Mouse (Mus musculus) midbrain, embryonic 13.5 days (tissue): ENCODE measurements around the gene Atp5s. TPM values are rescaled to one million over a fixed set of nuclear protein-coding genes. Genes with fewer than 3 reads are reported as not detected.

Experiments used
- ATAC-seq: fragments of 200-750 bp; cut with Nextera tagmentation; 2 replicates; pipeline ENCODE4 v1.8.0; 2017; ENCODE audit warnings: mild to moderate bottlenecking, moderate TSS enrichment, moderate library complexity
- H3K27ac ChIP-seq: fragments of 300-500 bp; sonication (generic); 2 replicates; pipeline ENCODE4 v1.5.1; 2015; ENCODE audit warnings: inconsistent platforms, mild to moderate bottlenecking, moderate library complexity
- H3K27me3 ChIP-seq: fragments of 300-500 bp; sonication (generic); 2 replicates; pipeline ENCODE4 v1.6.1; 2015; ENCODE audit warnings: mild to moderate bottlenecking, inconsistent platforms
- H3K36me3 ChIP-seq: fragments of 300-500 bp; sonication (generic); 2 replicates; pipeline ENCODE4 v1.6.1; 2015; ENCODE audit warnings: mild to moderate bottlenecking, inconsistent platforms
- H3K4me1 ChIP-seq: fragments of 300-500 bp; sonication (generic); replicated peaks from 2 replicates; pipeline ENCODE4 v1.6.1; 2015; ENCODE audit warnings: inconsistent platforms
- H3K4me2 ChIP-seq: fragments of 300-500 bp; sonication (generic); replicated peaks from 2 replicates; pipeline ENCODE4 v1.6.1; 2015; ENCODE audit warnings: moderate library complexity, mild to moderate bottlenecking, inconsistent platforms
- H3K4me3 ChIP-seq: fragments of 300-500 bp; sonication (generic); replicated peaks from 2 replicates; pipeline ENCODE4 v1.5.1; 2015; ENCODE audit warnings: mild to moderate bottlenecking, inconsistent platforms
- H3K9ac ChIP-seq: fragments of 300-500 bp; sonication (generic); replicated peaks from 2 replicates; pipeline ENCODE4 v1.6.1; 2015; ENCODE audit warnings: mild to moderate bottlenecking, inconsistent platforms
- H3K9me3 ChIP-seq: fragments of 300-500 bp; sonication (generic); 2 replicates; pipeline ENCODE4 v1.6.1; 2016; ENCODE audit warnings: mild to moderate bottlenecking, inconsistent platforms
- WGBS: fragments of 180-500 bp; shearing (Covaris S2); methylation state at CpG from one replicate; pipeline ENCODE4 v1.1.7; 2015; 5-methylcytosine and 5-hydroxymethylcytosine counted together
- polyA plus RNA-seq: library from polyadenylated mRNA; unstranded; fragments of >200 nt; fragmentation: Nextera tagmentation; extraction: Ambion mirVana; gene quantifications from 2 replicates; pipeline ENCODE4 v1.2.1, GENCODE M21; 2015

Gene Atp5s
- polyA plus RNA-seq, 1 experiment from 2014 or later, result 24.9 TPM

GRCm38 (mm10) chr12:69741965-69742364 lies 17.2 kb downstream of the Atp5s start:
- Histone ChIP-seq H3K4me2 (no peak overlapping the region), H3K4me3 (no peak overlapping the region), H3K4me1 (no peaks in the 10 kb centered on the region), H3K36me3 (0 out of 2 replicates have a peak, but pooled peaks cover 3% of the 10 kb centered on the region), H3K9ac (no peak overlapping the region), H3K27ac (no peak overlapping the region), H3K27me3 (no peaks in the 10 kb centered on the region), H3K9me3 (no peaks in the 10 kb centered on the region)
- no peak for ATAC-seq
- WGBS, result 87% methylated on average over 5 of the region's 5 CpGs

- ATAC-seq, result no peak
- WGBS, result 90% methylated on average over 5 of the region's 5 CpGs
- H3K4me2 ChIP-seq, result no peak overlapping the region
- H3K4me1 ChIP-seq, result no peaks in the 10 kb centered on the region
- H3K4me3 ChIP-seq, result no peak overlapping the region
- no peaks in the 10 kb centered on the region for H3K9me3 ChIP-seq
- H3K9ac ChIP-seq, result no peak overlapping the region
- no peak overlapping the region for H3K27ac ChIP-seq
- H3K27me3 ChIP-seq, result no peaks in the 10 kb centered on the region
- 0 out of 2 replicates have a peak, but pooled peaks cover 3% of the 10 kb centered on the region for H3K36me3 ChIP-seq
These were observed 19.4 kb downstream of the Atp5s start for GRCm38 (mm10) chr12:69744138-69744537.

GRCm38 (mm10) chr12:69751864-69752341 lies 27.2 kb downstream of the Atp5s start:
- ATAC-seq, result no peak
- H3K27me3 ChIP-seq, result 0 out of 2 replicates have a peak, but pooled peaks cover 3% of the 10 kb centered on the region
- no peaks in the 10 kb centered on the region for H3K4me1 ChIP-seq
- H3K4me2 ChIP-seq, result no peak overlapping the region
- no peaks in the 10 kb centered on the region for H3K9me3 ChIP-seq
- no peak overlapping the region for H3K27ac ChIP-seq
- H3K9ac ChIP-seq, result no peak overlapping the region
- 45% methylated on average over 10 of the region's 10 CpGs for WGBS
- no peak overlapping the region for H3K4me3 ChIP-seq
- no peaks in the 10 kb centered on the region for H3K36me3 ChIP-seq

GRCm38 (mm10) chr12:69753936-69754335 lies 29.2 kb downstream of the Atp5s start:
- Histone ChIP-seq H3K9ac (no peak overlapping the region), H3K9me3 (no peaks in the 10 kb centered on the region), H3K4me2 (no peak overlapping the region), H3K27me3 (0 out of 2 replicates have a peak, but pooled peaks cover 3% of the 10 kb centered on the region), H3K27ac (no peak overlapping the region), H3K4me3 (no peak overlapping the region), H3K36me3 (no peaks in the 10 kb centered on the region), H3K4me1 (peaks cover 15% of the 10 kb centered on the region)
- ATAC-seq, result no peak
- 89% methylated on average over 5 of the region's 5 CpGs for WGBS

- Histone ChIP-seq H3K4me1 (peaks cover 16% of the 10 kb centered on the region), H3K27ac (no peak overlapping the region), H3K4me3 (no peak overlapping the region), H3K9ac (no peak overlapping the region), H3K36me3 (no peaks in the 10 kb centered on the region), H3K27me3 (0 out of 2 replicates have a peak, but pooled peaks cover 3% of the 10 kb centered on the region), H3K9me3 (no peaks in the 10 kb centered on the region), H3K4me2 (no peak overlapping the region)
- ATAC-seq, result no peak
- 75% methylated on average over 5 of the region's 5 CpGs for WGBS
These were observed 31.3 kb downstream of the Atp5s start for GRCm38 (mm10) chr12:69756015-69756414.

GRCm38 (mm10) chr12:69757418-69758141 lies 32.8 kb downstream of the Atp5s start:
- H3K4me2 ChIP-seq, result peak overlapping the region; percentile 47
- peak; percentile 91 for ATAC-seq
- H3K36me3 ChIP-seq, result no peaks in the 10 kb centered on the region
- H3K9ac ChIP-seq, result peak overlapping the region; percentile 52; the same call in 1 of the 2 replicates
- no peaks in the 10 kb centered on the region for H3K9me3 ChIP-seq
- WGBS, result 16% methylated on average over 22 of the region's 22 CpGs
- H3K4me1 ChIP-seq, result peaks cover 16% of the 10 kb centered on the region
- H3K27me3 ChIP-seq, result 0 out of 2 replicates have a peak, but pooled peaks cover 3% of the 10 kb centered on the region
- H3K27ac ChIP-seq, result 0 out of 2 replicates have a peak overlapping the region, but pooled peaks have one; percentile 15
- peak overlapping the region; percentile 11; the same call in 1 of the 2 replicates for H3K4me3 ChIP-seq

GRCm38 (mm10) chr12:69758221-69759185 lies 33.8 kb downstream of the Atp5s start:
- Histone ChIP-seq H3K4me3 (peak overlapping the region; percentile 17), H3K27ac (no peak overlapping the region), H3K36me3 (no peaks in the 10 kb centered on the region), H3K4me1 (peaks cover 16% of the 10 kb centered on the region), H3K4me2 (peak overlapping the region; percentile 47), H3K27me3 (0 out of 2 replicates have a peak, but pooled peaks cover 3% of the 10 kb centered on the region), H3K9me3 (no peaks in the 10 kb centered on the region), H3K9ac (peak overlapping the region; percentile 25; the same call in 1 of the 2 replicates)
- WGBS, result 10% methylated on average over 21 of the region's 22 CpGs
- ATAC-seq, result peak; percentile 55

- Histone ChIP-seq H3K27ac (no peak overlapping the region), H3K4me1 (peaks cover 16% of the 10 kb centered on the region), H3K9ac (no peak overlapping the region), H3K4me2 (0 out of 2 replicates have a peak overlapping the region, but pooled peaks have one; percentile 47), H3K36me3 (no peaks in the 10 kb centered on the region), H3K9me3 (no peaks in the 10 kb centered on the region), H3K4me3 (no peak overlapping the region), H3K27me3 (0 out of 2 replicates have a peak, but pooled peaks cover 3% of the 10 kb centered on the region)
- no peak for ATAC-seq
- WGBS, result 49% methylated on average over 7 of the region's 7 CpGs
These were observed 34.6 kb downstream of the Atp5s start for GRCm38 (mm10) chr12:69759267-69759885.

GRCm38 (mm10) chr12:69760014-69760413 lies 35.3 kb downstream of the Atp5s start:
- H3K9me3 ChIP-seq, result no peaks in the 10 kb centered on the region
- no peaks in the 10 kb centered on the region for H3K36me3 ChIP-seq
- no peak overlapping the region for H3K4me2 ChIP-seq
- WGBS, result 75% methylated on average over 6 of the region's 6 CpGs
- H3K4me3 ChIP-seq, result no peak overlapping the region
- H3K9ac ChIP-seq, result no peak overlapping the region
- 0 out of 2 replicates have a peak, but pooled peaks cover 3% of the 10 kb centered on the region for H3K27me3 ChIP-seq
- peaks cover 16% of the 10 kb centered on the region for H3K4me1 ChIP-seq
- no peak for ATAC-seq
- H3K27ac ChIP-seq, result no peak overlapping the region

GRCm38 (mm10) chr12:69760743-69761406 lies 36.1 kb downstream of the Atp5s start:
- H3K27ac ChIP-seq, result no peak overlapping the region
- H3K4me1 ChIP-seq, result peaks cover 21% of the 10 kb centered on the region
- ATAC-seq, result no peak
- H3K27me3 ChIP-seq, result 0 out of 2 replicates have a peak, but pooled peaks cover 3% of the 10 kb centered on the region
- H3K36me3 ChIP-seq, result no peaks in the 10 kb centered on the region
- H3K9ac ChIP-seq, result no peak overlapping the region
- no peaks in the 10 kb centered on the region for H3K9me3 ChIP-seq
- 88% methylated on average over 20 of the region's 20 CpGs for WGBS
- no peak overlapping the region for H3K4me2 ChIP-seq
- H3K4me3 ChIP-seq, result no peak overlapping the region

GRCm38 (mm10) chr12:69761603-69762002 lies 36.9 kb downstream of the Atp5s start:
- no peak overlapping the region for H3K4me2 ChIP-seq
- H3K9ac ChIP-seq, result no peak overlapping the region
- no peaks in the 10 kb centered on the region for H3K27me3 ChIP-seq
- 80% methylated on average over 2 of the region's 2 CpGs for WGBS
- no peak overlapping the region for H3K4me3 ChIP-seq
- peaks cover 23% of the 10 kb centered on the region for H3K4me1 ChIP-seq
- no peaks in the 10 kb centered on the region for H3K36me3 ChIP-seq
- no peak for ATAC-seq
- no peak overlapping the region for H3K27ac ChIP-seq
- no peaks in the 10 kb centered on the region for H3K9me3 ChIP-seq
